Mouse (Mus musculus): ENCODE measurements around the gene Serpinb11.

Gene Serpinb11

DNA sequence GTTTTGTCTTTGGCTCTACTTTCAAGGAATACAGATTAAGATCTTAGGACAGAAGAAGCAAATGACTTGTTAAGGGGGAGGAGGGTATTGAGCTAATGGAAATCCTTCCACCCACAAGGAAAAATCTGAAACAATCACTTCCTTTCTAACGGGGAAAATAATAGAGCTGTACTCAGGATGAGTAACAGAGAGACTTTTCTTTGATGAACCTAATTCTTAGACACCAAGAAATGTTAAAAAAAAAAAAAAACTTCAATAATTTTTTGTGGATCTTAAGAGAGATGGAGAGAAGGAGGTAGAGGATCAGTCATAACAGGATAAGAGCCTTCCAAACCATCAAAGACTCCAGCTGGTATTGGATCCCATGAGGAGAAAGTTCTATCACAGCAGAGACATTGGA lies at the start of gene Serpinb11:
TSS of gene Serpinb11 (plus strand) at position 301 of the 400 bp plus-strand sequence.
- DNase-seq (ENCODE audit: low spot score): no peak

DNA sequence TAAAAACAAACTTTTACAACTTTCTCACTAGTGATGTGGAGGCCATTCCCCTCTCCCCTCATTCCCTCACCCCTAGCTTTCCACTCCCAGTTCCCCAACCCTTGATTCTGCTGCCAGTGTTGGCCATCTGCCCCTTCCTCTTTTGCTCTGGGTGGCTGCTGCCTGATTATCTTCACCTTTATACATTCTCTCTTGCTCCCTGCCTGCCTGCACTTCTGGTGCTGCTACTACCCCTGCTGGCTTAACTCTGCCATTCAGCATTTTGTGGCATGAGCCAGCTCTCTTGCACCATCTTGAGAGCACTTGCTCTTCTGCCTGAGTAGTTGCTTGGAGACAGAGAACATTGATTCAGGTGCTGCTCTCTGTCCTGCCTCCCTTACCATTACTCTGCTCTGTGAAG lies 15.0 kb upstream of the Serpinb11 start:
- DNase-seq (ENCODE audit: low spot score): no peak

DNA sequence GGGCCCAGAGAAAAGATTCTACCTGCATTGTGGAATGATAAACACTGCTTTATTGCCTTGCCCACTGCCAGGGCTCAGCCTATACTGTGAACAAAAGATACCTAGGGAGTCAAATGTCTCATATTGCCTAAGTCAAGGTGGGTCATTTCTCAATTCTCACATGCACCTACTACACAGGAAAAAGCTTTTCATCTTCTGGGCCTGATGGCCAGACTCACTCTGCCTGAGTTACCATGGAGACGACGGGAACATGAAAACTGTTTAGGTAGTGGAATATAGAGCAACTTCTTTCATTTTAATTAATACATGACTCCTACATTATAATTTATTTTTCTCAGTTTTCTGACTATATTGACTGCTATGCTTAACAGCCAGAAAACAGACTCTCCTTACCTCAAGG lies 14.2 kb upstream of the Serpinb11 start:
- DNase-seq (ENCODE audit: low spot score): no peak

DNA sequence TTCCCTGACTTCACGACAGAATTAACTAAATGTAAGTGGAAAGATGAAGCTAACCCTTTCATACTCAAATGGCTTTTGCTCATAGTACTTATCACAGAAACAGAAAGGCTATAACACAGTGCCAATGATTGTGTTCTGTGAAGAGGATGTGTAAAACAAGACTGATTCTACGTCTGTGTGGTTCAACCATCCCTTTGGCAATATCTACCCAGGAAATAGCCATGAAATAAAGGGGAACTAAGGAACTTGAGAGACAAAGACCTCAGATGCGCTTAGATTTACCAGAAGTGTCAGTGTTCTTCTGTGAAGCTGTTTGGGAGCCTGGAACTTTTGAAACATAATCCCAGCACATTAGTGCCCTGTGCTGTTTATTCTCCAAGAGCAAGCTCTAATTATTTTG lies 10.6 kb upstream of the Serpinb11 start:
- no peak for DNase-seq (ENCODE audit: low spot score)

DNA sequence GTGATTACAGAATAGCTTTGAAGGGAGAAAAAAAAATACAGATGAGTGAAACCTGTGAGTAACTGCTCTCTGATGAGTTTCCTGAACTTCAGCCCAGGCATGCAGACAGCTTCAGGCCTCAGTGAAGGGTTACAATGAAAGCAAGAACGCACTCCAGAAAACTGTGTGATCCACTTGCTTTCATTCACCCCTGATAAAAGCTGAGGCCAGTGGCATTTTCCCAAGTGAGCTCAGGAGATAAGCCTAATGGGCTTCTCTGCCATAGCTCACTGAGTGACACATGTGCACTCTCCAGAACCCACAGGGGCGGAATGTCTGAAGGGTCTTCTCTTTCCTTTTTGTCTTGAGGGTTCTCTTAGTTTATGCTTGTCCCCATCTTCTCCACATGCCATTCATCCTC lies 9.9 kb upstream of the Serpinb11 start:
- no peak for DNase-seq (ENCODE audit: low spot score)

DNA sequence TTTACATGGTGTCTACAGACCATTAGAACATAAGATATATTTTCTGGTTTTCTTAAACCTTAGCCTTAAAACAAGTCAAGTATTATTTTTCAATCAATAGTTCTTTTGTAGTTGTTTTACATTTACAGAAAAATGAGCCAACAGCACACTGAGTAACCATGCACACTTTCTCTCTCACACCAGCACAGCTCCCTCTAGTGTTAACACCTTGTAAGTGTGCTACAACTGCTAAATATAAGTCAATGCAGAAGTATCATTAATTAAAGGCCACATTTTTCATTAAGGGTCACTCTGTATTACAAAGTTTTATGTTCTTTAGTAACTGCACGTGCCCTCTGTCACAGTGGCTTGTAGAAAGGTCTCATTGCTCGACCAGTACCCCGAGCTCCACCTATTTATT lies 8.0 kb upstream of the Serpinb11 start:
- no peak for DNase-seq (ENCODE audit: low spot score)

DNA sequence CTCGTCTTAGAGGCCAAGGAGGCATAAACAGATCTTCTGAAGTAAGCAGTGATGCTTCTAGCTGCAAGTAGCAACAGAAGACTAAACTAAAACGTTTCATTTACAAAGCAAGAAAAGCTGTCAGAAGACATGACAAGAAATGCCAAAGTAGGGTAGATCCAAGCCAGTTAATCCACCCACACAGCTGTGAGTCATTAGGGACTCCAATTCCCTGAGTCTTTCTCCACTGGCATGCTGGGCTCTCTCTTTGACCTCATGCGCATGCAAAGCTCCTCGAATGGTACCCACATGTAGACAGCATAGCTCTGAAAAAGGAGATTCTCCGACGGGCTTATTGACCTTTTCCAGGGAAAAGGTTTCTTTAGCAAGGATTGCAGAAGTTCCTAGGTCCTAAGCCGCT lies 5.0 kb downstream of the Serpinb11 start:
- no peak for DNase-seq (ENCODE audit: low spot score)

DNA sequence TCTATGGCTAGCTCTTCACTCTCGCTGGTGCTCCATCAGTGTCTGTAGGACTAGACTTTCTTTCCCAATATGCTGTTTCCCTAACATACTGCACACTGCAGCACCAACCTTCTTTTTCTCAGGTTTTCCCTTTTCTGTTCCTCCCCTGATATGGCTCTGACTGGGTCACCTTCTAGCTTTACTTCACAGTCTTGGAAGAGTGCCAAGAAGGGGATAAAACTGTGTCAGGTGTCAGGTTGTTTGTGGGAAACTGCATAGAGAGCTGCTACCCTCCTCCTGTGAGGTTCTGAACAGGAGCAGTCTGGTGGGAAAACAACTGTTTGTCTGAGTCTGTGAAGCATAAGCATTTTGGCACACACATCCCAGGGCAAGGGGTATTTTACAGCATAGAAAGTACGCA lies 7.9 kb downstream of the Serpinb11 start:
- no peak for DNase-seq (ENCODE audit: low spot score)

DNA sequence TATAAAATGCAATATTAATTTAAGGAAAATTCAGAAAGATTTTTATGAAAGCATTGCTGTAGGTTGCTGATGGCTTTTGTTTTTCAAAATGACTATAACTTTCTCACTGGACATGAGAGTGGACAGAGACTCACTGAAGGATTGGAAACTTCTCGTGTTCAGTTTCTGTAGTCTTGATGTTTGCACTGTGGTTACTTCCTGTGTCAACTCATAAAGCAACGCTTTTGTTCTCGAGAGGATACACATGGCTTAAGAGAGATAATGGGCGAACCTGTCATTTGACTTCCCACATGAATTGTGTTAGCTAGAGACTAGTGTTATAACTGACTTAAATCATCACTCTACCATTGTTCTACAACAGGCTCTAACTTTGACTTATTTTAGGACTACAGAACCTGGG lies 16.0 kb downstream of the Serpinb11 start:
- no peak for DNase-seq (ENCODE audit: low spot score)

DNA sequence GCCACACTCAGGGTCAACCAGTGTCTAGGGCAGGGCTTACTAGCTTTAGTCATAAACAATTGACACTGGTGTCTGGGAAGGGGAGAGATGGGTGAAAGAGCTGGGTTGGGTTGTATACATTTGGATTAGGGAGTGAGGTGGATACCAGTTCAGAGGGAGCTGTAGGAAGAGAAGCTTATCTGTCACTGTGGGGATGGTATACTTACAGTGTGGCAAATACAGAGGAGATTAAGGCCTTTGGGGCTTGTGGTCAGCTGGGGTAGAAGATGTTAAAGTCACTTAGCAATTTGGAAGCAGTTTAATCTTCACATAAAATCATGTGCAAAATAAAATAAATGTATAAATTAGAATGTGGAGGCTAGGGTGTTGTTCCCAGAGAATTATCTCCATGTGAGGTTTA lies 17.4 kb downstream of the Serpinb11 start:
- DNase-seq (ENCODE audit: low spot score): no peak

DNA sequence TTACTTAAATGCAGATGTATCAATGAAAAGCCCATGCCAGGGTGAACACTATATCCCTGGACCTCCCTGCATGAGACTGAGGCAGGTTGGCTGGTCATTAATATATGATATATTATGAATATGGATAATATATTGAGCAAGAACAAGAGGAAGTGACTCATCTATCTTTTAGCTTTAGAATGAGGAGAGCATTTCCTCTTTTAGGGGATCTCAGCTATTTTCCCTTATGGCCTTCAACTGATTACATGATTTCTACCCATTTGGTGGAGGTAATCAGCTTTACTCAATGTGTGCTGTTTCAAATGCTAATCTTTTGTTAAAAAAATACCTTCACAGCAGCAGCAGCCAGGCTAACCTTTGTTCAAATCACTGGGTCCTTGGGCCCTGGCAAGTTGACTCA lies 20.5 kb downstream of the Serpinb11 start:
- no peak for DNase-seq (ENCODE audit: low spot score)

DNA sequence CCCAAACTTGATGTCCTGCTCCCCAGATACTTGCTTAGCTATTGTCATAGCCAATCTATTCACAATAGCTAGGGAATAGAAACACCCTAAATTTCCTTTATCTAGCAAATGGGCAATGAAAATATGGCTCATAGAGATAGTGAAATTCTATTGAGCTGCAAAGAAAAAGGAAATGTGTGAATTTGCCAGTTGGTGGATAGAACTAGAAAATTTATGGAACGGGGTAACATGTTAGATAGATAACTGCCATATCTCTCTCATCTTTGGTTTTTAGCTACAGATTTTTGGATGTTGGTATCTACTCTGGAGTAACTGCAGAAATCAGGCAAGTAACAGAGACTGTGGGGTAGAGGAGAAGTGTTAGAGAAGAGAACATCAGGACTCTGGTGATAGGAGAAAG lies 21.4 kb downstream of the Serpinb11 start:
- no peak for DNase-seq (ENCODE audit: low spot score)

DNA sequence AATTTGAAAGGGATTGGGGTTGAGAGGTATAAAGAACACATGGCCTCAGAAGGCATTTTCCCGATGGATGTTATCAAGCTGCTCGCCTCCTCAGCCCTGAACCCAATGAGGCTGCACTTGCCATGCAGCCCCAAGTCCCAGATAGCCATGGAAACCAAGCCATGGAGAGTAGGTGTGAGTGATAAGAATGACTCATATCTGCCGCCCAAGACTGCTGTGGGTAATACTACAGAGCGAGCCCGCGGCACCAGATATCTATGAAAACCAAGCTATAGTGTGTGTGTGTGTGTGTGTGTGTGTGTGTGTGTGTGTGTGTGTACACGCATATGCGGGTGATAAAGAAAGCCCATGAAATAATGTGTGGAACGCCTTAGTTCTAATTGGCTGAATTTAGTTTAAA lies 23.5 kb downstream of the Serpinb11 start:
- no peak for DNase-seq (ENCODE audit: low spot score)

DNA sequence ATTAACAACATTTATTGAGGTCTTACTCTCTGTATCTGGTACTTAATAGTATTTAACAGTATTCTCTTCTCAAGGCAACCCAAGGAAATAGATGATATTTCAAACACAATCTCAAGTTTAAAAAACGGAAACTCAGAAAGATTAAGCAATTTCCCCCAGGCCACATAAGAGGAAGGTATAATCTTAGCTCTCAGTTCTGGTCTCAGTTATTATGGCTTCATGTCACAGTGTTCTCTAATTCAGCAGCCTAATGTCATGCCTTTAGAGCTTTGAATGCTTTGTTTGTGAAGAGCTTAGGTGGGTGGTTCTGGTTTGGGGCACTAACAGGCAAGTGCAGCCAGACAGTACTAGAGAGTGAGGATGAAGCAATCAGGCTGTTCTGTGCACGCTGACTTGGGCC lies 28.8 kb downstream of the Serpinb11 start:
- no peak for DNase-seq (ENCODE audit: low spot score)

DNA sequence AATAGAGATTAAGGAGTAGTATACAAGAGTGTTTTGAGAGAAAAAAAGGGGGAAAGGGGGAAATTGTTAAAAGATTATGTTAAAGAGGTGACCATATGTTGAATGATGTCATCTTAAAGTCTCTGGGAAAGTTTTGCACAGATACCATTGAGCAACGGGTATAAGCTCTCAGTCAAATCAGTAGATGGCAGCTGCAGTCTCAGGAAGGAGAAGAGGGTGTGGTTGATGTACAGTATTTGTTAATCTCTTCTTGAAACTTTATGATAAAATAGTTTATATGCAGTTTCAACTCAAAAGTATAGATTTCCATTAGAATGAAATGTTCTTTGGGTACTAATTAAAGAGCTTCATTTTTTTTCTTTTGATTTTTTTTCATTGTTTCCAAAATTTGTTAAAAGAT lies 36.5 kb downstream of the Serpinb11 start:
- DNase-seq (ENCODE audit: low spot score): no peak

DNA sequence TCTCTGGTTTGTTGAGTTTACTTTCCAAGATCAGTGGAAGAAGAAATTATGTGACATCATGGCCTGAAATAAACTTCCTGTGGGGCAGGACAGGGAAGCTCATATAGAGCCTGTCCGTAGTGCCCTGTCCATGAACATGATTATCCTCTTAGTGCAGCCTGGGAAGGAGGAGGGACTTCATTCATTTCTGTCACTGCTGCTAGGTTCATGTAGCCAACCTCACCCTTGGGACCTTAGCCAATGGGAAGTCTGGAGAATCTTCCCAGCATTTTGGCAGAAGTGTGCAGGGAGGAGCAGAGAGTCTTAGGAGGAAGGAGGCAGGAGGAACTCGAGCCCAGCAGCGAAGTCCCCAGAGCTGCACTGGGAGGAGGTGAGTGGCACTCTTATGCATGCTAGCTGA lies 38.4 kb downstream of the Serpinb11 start, which contains the start of gene Serpinb7:
TSS of gene Serpinb7 (plus strand) at position 301 of the 400 bp plus-strand sequence.
- DNase-seq (ENCODE audit: low spot score): no peak

DNA sequence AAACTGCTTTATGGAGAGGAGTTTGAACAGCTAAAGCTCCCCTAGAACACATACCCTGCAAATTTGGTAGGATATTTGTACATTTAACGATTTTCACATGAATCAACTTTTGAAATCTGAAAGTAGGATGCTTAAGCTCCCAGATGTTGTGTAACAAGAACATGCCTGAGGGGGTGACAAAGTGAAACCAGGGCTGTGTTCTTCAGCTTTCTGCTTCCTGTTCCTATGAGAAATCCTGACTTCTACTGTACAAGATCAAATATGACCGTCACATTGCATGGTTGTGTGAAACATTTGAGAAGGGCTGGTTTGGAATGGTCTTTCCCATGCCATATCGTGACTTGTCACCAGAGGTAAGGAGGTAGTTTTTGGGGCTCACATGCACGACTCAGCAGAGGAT lies 41.1 kb downstream of the Serpinb11 start:
- no peak for DNase-seq (ENCODE audit: low spot score)

DNA sequence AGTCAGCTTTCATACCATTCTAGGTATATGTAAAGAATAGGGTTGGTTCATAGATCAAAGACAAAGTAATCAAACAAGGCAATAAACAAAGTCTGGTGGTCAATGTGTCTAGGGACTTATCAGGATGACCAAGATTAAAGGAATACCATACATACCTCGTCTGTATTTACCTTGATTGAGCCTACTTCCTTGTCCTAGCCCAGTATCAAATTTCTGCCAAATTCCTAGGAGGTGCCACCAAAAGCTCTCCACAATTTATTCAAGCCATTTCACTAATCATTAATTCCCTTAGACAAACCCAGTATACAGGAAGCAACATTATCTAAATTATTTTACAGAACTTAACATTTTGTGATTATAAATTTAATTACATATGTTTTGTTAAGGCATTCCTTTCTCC lies 53.7 kb downstream of the Serpinb11 start:
- no peak for DNase-seq (ENCODE audit: low spot score)

DNA sequence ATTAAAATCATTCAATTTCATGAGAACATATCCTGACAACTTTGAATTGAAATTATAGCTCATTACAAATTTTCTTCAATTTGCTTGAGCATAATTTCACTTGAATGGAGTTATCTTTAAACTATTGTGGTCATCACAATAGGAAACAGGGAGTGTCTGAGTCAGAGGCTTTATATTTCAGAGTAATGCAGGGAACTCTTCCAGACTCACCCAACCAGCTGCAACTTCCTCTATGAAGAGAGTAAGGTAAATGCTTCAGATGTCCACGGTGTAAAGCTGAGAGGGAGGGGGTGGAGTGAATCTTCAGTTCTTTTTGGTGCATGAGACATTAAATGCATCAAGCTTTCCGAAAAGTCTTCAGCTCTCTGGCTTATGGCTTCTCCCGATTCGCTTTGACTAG lies 61.5 kb downstream of the Serpinb11 start:
- DNase-seq (ENCODE audit: low spot score): no peak
